Mouse (Mus musculus) myocyte (in vitro differentiated cells): ENCODE measurements around the gene Cend1. TPM values are rescaled to one million over a fixed set of nuclear protein-coding genes. Genes with fewer than 3 reads are reported as not detected.

Source experiments
- H3K27me3 ChIP-seq: one replicate; pipeline ENCODE4 v1.6.1; 2011; ENCODE audit not compliant: control insufficient read depth, insufficient read depth, insufficient read length
- H3K36me3 ChIP-seq: one replicate; pipeline ENCODE4 v1.6.1; 2011; ENCODE audit not compliant: control insufficient read depth, insufficient read depth
- H3K4me2 ChIP-seq: one replicate; pipeline ENCODE4 v1.6.1; 2011; ENCODE audit warnings: low read depth, control low read depth
- H3K4me3 ChIP-seq: one replicate; pipeline ENCODE4 v1.5.1; 2011; ENCODE audit warnings: mild to moderate bottlenecking, control low read depth, moderate library complexity
- H3K79me2 ChIP-seq: one replicate; pipeline ENCODE4 v1.6.1; 2011; ENCODE audit not compliant: control insufficient read depth, insufficient read depth
- H3ac ChIP-seq: one replicate; pipeline ENCODE4 v1.6.1; 2011; ENCODE audit not compliant: control insufficient read depth, insufficient read length
- CEBPB ChIP-seq: IDR thresholded peaks from 2 replicates; pipeline ENCODE4 v1.6.1; 2011; ENCODE audit warnings: mild to moderate bottlenecking, moderate library complexity; ENCODE audit not compliant: poor library complexity, insufficient read depth, severe bottlenecking
- E2F4 ChIP-seq: IDR thresholded peaks from one replicate; pipeline ENCODE4 v1.6.1; 2011; ENCODE audit warnings: mild to moderate bottlenecking, control low read depth, moderate library complexity; ENCODE audit not compliant: insufficient read depth
- MAX ChIP-seq: IDR thresholded peaks from one replicate; pipeline ENCODE4 v1.6.1; 2011; ENCODE audit warnings: low read depth, mild to moderate bottlenecking, control low read depth
- MYOD1 ChIP-seq, 3 experiments: IDR thresholded peaks; one replicate each; pipeline ENCODE4 v1.6.1; 2011; ENCODE audit warnings: control low read depth in 2 of 3, low read depth in 2 of 3, mild to moderate bottlenecking in 2 of 3, moderate library complexity in 1 of 3; ENCODE audit not compliant: insufficient read length in 2 of 3, control insufficient read depth in 1 of 3
- MYOG ChIP-seq, 3 experiments: IDR thresholded peaks; one replicate each; pipeline ENCODE4 v1.6.1; 2011; ENCODE audit warnings: control low read depth in 2 of 3, low read depth in 2 of 3, mild to moderate bottlenecking in 2 of 3; ENCODE audit not compliant: insufficient read length in 2 of 3, control insufficient read depth in 1 of 3, insufficient read depth in 1 of 3
- POLR2A ChIP-seq: IDR thresholded peaks from one replicate; pipeline ENCODE4 v1.6.1; 2011; ENCODE audit warnings: low read depth, mild to moderate bottlenecking, control low read depth, moderate library complexity; ENCODE audit not compliant: insufficient read length
- POLR2AphosphoS2 ChIP-seq: IDR thresholded peaks from one replicate; pipeline ENCODE4 v1.6.1; 2011; ENCODE audit warnings: low read depth, control low read depth; ENCODE audit not compliant: insufficient read length
- REST ChIP-seq: IDR thresholded peaks from one replicate; pipeline ENCODE4 v1.6.1; 2011; ENCODE audit warnings: mild to moderate bottlenecking, control low read depth, moderate library complexity; ENCODE audit not compliant: insufficient read depth, insufficient read length
- SRF ChIP-seq: IDR thresholded peaks from one replicate; pipeline ENCODE4 v1.6.1; 2011; ENCODE audit warnings: low read depth; ENCODE audit not compliant: control insufficient read depth, insufficient read length
- TCF12 ChIP-seq: IDR thresholded peaks from one replicate; pipeline ENCODE4 v1.6.1; 2011; ENCODE audit warnings: mild to moderate bottlenecking, control low read depth; ENCODE audit not compliant: poor library complexity, insufficient read depth, severe bottlenecking
- TCF3 ChIP-seq: IDR thresholded peaks from one replicate; pipeline ENCODE4 v1.6.1; 2011; ENCODE audit warnings: low read depth, control low read depth; ENCODE audit not compliant: insufficient read length
- USF1 ChIP-seq: IDR thresholded peaks from one replicate; pipeline ENCODE4 v1.6.1; 2011; ENCODE audit warnings: low read depth, mild to moderate bottlenecking, control low read depth, moderate library complexity
- polyA plus RNA-seq: library from polyadenylated mRNA; unstranded; fragments of >200 nt; fragmentation: generic; extraction: Trizol; gene quantifications from one replicate; pipeline ENCODE4 v1.2.1, GENCODE M21; 2012; ENCODE audit warnings: missing spikeins

Gene Cend1
- polyA plus RNA-seq, 1 experiment, result 0.25 TPM

- no peak overlapping the region for H3ac ChIP-seq
- peaks cover 16% of the 10 kb centered on the region for H3K79me2 ChIP-seq
- H3K36me3 ChIP-seq, result peaks cover under 1% of the 10 kb centered on the region
- peak overlapping the region; percentile 96 for H3K4me2 ChIP-seq
- TF ChIP-seq TCF3, result peak; percentile 23
- no peak for TF ChIP-seq MYOG (IDR thresholded peaks at IDR 0.05; ENCODE audit: control insufficient read depth in 1 of 3, insufficient read depth in 1 of 3, insufficient read length in 2 of 3, low read depth in 2 of 3)
- TF ChIP-seq MYOD1 (IDR thresholded peaks at IDR 0.05; ENCODE audit: control insufficient read depth in 1 of 3, insufficient read length in 2 of 3, low read depth in 2 of 3), result peak in 2 of 3 experiments; percentile 47 to 59
- H3K4me3 ChIP-seq, result peak overlapping the region; percentile 84
- H3K27me3 ChIP-seq, result no peaks in the 10 kb centered on the region
Measured at GRCm38 (mm10) chr7:141465388-141466044, 36.2 kb upstream of the Cend1 start.

GRCm38 (mm10) chr7:141464603-141465201 is 35.4 kb upstream of the Cend1 start:
- Histone ChIP-seq H3K27me3 (no peaks in the 10 kb centered on the region), H3K4me3 (no peak overlapping the region)

GRCm38 (mm10) chr7:141463824-141464602 is 34.7 kb upstream of the Cend1 start:
- TF ChIP-seq USF1 (no peak), MAX (no peak), MYOD1 (IDR thresholded peaks at IDR 0.05; ENCODE audit: control insufficient read depth in 1 of 3, insufficient read length in 2 of 3, low read depth in 2 of 3) (no peak), TCF12 (no peak), CEBPB (no peak), SRF (no peak), MYOG (IDR thresholded peaks at IDR 0.05; ENCODE audit: control insufficient read depth in 1 of 3, insufficient read depth in 1 of 3, insufficient read length in 2 of 3, low read depth in 2 of 3) (no peak), TCF3 (no peak), REST (no peak), E2F4 (no peak)
- Histone ChIP-seq H3K4me2 (no peak overlapping the region), H3K4me3 (no peak overlapping the region), H3K27me3 (no peaks in the 10 kb centered on the region), H3ac (no peak overlapping the region), H3K36me3 (no peaks in the 10 kb centered on the region), H3K79me2 (peaks cover 2% of the 10 kb centered on the region)

More at GRCm38 (mm10) chr7:141464603-141465201, 35.4 kb upstream of the Cend1 start:
- TF ChIP-seq MAX, result no peak
- Histone ChIP-seq H3K36me3 (no peaks in the 10 kb centered on the region), H3K4me2 (peak overlapping the region; percentile 44), H3K79me2 (peaks cover 8% of the 10 kb centered on the region), H3ac (no peak overlapping the region)

- H3K4me3 ChIP-seq, result no peak overlapping the region
- H3K36me3 ChIP-seq, result no peaks in the 10 kb centered on the region
- TF ChIP-seq MAX, result no peak
- no peak for TF ChIP-seq POLR2A
- TF ChIP-seq POLR2AphosphoS2, result no peak
- no peak for TF ChIP-seq MYOG (IDR thresholded peaks at IDR 0.05; ENCODE audit: control insufficient read depth in 1 of 3, insufficient read depth in 1 of 3, insufficient read length in 2 of 3, low read depth in 2 of 3)
- TF ChIP-seq REST, result no peak
- no peak for TF ChIP-seq E2F4
- no peak for TF ChIP-seq CEBPB
- TF ChIP-seq USF1, result no peak
- no peak for TF ChIP-seq TCF3
- no peak for TF ChIP-seq SRF
- no peak for TF ChIP-seq TCF12
- TF ChIP-seq MYOD1 (IDR thresholded peaks at IDR 0.05; ENCODE audit: control insufficient read depth in 1 of 3, insufficient read length in 2 of 3, low read depth in 2 of 3), result no peak
- H3ac ChIP-seq, result no peak overlapping the region
- no peak overlapping the region for H3K4me2 ChIP-seq
- no peaks in the 10 kb centered on the region for H3K27me3 ChIP-seq
- H3K79me2 ChIP-seq, result no peaks in the 10 kb centered on the region
Measured at GRCm38 (mm10) chr7:141462333-141462821, 33.1 kb upstream of the Cend1 start.
